Mouse (Mus musculus): ENCODE measurements at regions not wholly inside any gene's neighbourhood (a gene's known extent, or its start where the extent isn't known, plus 50 kb on each side); places are given as distances from the start of the nearest gene placed in this dataset.

DNA sequence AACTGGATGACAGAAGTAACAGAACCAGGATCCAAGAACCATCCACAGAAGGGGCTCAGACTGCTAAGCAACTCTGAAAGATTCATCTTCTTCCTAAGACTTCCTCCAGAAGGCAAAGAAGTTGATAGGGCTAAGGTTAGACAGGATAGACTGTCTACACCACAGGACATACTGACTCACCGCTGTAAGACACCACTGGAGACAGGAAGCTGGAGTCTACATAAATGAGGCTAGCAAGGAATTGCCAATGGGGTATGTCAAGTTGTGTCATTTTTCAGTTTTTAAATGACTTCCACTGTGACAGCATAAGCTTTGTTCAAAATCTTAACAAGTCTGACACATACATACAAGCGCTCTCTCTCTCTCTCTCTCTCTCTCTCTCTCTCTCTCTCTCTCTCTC is 645.4 kb upstream of the Gm10131 start:
- DNase-seq (ENCODE audit: low spot score in 2 of 2) = no peak
- intact Hi-C loops (cut with DNase I) = no loop called here

DNA sequence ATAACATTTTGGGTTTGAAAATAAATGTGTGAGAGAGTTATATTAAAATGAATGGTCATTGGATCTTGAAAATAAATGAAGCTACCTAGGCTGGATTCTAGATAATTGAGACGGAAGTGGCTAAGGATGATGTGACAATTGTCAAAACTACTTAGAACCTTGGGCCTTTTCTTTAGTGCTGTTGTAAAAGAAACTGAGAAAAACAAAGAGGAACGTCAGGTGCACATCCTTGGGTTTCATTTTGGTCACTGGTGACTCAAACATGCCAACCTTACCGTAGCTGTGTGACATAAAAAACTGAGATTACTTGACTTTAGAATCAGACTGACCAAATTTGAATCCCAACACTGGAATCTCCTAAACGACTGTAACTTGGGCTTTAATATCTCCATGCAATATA is 644.6 kb upstream of the Gm10131 start:
- intact Hi-C loops (cut with DNase I) = no loop called here
- DNase-seq (ENCODE audit: low spot score in 2 of 2) = no peak

DNA sequence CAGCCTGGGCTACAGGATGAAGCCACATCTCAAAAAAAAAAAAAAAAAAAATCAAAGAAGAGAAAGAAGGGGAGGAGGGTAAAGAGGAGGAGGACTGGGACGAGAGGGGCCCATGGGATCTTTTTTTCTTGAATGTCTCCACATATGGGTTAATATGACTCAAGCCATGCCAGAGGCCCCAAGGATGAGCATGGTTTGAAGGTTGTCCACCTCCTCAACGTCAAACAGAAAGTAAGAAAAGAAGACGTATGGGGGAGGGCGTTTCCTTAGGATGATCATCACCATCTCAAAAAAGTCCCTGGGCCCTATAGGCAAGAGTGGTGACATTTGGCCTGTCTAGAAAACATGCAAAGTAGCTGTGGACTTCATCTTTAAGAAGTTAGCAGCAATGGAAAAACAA is 643.9 kb upstream of the Gm10131 start:
- intact Hi-C loops (cut with DNase I) = no loop called here

DNA sequence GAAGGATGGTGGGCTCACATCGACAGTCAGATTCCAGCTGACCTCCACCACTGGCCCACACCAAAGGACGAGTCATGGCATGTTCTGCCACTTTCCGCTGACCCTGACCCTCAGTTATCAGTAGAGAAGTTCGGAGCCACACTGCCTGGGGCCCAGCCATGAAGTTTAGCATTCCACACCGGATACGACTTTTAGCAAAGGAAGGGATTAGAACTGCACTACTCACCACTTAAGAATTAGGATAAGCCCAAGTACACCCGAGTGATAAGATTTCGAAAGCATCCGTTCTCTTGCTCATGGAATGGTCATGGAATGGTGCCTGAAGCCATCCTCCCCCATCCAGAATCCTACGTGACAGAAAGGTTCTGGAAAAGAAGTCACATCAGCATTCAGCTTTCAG is 641.5 kb upstream of the Gm10131 start:
- DNase-seq (ENCODE audit: low spot score in 2 of 2) = no peak
- intact Hi-C loops (cut with DNase I) = no loop called here

More for the DNA sequence above, 643.9 kb upstream of the Gm10131 start:
- DNase-seq (ENCODE audit: low spot score in 2 of 2) = no peak

DNA sequence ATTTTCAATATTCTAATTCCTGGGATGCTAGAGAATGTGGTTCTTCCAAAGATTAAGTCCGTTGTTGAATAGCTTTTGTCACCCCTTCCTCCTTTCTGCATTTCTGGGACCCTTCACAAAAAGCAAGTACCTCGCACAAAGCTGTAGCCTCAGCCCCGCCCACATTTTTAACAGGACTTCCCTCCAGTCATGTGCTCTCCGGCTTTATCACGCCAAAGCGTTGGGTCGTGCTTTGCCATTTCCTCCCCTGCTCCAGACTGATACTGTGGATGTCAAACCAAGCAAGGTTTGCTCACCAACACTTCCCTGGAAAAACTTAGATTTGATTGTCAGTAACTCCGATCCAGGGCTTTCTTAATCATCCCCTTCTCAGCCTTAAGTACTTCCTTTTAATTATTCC is 637.0 kb upstream of the Gm10131 start:
- intact Hi-C loops (cut with DNase I) = no loop called here
- DNase-seq (ENCODE audit: low spot score in 2 of 2) = no peak

DNA sequence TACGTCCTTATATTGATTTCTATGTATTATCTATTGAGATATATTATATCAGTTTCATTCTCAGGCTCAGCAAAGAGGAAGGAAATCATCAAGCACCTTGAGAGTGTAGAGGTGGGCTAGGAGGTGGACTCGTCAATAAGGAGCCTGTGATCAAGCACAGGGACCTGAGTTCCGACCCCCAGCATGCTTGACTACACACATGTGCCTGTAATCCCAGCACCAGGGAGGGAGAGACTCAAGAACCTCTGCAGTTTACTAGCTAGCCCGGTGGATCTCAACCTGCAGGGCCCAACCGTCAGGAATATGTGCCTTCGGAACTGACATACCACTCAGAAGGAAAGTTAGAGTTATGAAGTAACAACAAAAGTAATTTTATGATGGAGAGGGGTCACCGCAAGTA is 634.2 kb upstream of the Gm10131 start:
- intact Hi-C loops (cut with DNase I) = no loop called here

DNA sequence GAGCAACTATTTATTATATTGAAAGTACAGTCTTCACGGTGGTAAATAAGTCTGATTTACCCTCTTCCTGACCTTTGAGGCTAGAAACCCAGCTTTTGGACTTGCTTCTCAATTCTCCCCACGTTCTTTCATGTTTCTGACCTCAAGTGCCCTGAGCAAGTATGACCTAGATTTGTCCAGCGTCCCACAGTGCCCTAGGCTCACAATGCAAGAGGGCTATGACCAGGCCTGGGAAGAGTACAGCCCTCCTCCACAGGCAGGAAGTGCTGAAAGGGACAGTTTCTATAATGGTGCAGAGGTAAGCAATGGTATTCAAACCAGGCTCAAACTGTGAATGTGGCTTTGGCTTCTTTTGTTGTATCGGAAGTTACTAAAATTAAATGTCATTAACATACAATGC is 633.1 kb upstream of the Gm10131 start:
- no peak for DNase-seq (ENCODE audit: low spot score in 2 of 2)
- intact Hi-C loops (cut with DNase I) = no loop called here

More for the DNA sequence above, 634.2 kb upstream of the Gm10131 start:
- DNase-seq (ENCODE audit: low spot score in 2 of 2) = no peak

DNA sequence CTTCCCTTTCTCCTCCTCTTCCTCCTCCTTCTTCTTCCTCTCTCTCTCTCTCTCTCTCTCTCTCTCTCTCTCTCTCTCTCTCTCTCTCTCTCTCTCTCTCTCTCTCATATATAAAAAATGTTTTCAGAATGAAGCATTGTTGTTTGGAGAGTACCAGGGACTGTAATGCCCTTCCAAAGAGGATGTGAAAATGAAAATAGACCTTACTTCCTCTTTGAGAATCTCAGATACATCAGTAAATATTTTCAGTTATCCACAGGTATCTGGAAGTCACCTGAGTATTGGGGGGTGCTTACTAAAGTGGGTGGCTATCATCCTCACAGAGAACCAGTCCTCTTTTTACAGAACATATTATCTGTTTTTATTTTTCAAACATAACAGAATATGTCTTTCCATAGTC is 632.6 kb upstream of the Gm10131 start:
- DNase-seq (ENCODE audit: low spot score in 2 of 2) = no peak
- intact Hi-C loops (cut with DNase I) = no loop called here

DNA sequence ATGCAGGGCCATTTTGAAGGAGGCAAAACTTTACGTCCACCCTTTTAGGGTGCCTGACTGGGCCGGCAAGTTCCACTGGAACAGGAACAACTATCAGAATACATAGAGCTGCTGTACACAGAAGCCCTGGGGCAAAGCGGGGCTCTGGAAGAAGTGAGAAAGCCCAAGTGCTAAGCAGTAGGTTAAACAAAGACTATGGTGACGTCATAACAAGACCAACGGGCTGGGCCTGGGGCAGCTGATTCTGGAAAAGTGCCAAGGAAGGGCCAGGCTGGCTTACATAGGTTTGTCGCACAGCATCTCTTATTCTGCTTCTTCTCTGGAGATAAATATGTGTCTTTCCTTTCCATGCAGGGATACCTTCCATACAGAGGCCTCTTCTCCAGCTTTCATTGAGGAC is 631.6 kb upstream of the Gm10131 start:
- intact Hi-C loops (cut with DNase I) = no loop called here
- no peak for DNase-seq (ENCODE audit: low spot score in 2 of 2)

DNA sequence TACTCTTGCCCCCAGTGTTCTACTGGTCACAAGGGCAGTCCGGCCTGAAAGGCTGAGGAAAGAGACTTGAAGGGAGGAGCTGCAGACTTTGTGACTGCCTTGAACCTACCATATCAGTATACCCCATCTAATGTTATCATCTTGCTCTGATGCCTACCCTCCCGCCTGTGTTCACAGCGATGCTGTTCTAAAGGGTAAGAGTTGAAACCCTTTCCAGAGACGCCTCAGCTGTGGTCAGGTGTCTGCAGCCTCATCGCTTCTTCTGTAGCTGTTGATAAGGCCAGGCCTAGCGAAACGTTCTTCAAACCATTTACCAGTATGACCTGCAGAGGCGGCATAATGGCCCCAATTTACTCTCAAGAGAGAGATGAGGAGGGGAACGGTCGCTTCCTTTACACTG is 629.3 kb upstream of the Gm10131 start:
- DNase-seq (ENCODE audit: low spot score in 2 of 2) = no peak
- intact Hi-C loops (cut with DNase I) = no loop called here

DNA sequence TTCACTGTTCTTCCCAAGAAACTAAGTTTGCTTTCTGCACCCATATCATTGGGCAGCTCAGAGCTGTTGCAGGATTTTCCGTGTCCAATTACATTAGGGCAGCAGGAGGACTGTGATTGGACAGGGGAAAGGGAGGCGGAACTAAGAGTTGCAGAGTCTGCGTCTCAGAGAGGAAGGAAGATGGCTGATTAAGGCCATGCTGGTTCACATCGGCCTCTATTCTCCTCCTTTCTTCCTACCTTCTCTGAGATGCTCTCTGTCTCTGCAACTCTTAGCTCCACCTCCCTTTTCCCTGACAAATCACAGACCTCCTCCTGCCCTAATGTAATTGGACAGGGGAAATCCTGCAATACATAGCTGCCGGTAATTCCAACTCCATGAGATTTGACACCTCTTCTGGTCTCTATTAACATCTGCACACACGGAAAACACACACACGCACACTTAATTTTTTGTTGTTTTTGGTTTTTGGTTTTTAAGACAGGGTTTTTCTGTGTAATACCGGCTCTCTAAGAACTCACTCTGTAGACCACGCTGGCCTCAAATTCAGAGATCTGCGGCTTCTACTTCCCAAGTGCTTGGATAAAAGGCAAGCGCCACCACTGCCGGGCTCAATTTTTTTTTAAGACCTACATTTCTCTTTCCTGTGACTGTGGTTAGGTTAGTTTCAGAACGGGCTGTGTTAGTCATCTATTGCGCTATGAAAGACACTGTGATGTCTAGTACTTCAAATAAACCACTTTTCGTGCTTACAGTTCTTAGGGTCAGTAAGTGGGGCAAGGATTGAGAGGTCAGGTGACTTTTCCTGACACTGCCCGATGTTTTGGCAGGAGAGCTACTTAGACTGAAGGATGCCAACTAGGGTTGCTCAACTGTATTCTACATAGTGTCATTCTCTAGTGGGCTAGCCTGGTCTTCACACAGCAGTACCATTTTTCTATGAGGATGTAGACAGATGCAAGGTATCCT is 628.6 kb upstream of the Gm10131 start:
- no peak for DNase-seq (ENCODE audit: low spot score in 2 of 2)
- intact Hi-C loops (cut with DNase I) = no loop called here

DNA sequence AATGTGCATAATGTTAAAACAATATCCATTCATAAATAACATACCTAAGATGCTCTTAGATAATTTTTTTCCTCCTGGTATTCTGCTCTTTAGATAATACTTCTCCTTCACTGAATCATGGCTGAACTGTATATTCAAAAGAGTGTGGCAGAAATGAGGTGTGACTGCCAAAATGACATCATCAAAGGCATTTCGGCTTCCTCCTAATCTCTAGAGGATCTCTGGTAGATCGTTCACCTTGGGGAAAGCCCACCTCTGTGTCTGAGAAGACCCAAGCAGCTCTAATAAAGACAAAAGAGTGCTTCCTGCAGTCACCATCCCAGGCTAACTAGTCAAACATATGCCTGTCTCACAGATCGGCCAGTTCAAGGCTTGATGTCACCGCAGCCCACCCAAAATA is 624.7 kb upstream of the Gm10131 start:
- DNase-seq (ENCODE audit: low spot score in 2 of 2) = no peak
- intact Hi-C loops (cut with DNase I) = no loop called here

DNA sequence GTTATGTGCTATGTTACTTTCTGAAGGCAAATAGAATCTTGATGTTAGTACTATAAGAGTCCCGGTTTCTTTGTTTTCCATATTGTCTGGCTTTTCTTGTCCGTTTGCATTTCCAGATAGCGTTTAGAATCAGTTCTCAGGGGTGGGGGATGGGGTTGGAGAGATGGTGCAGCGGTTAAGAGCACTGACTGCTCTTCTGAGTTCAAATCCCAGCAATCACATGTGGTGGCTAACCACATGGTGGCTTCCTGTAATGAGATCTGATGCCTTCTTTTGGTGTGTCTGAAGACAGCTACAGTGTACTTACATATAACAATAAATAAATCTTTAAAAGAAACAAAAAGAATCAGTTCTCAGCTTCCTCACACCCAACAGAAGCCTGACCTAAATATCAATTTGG is 623.5 kb upstream of the Gm10131 start:
- DNase-seq (ENCODE audit: low spot score in 2 of 2) = no peak
- intact Hi-C loops (cut with DNase I) = no loop called here

DNA sequence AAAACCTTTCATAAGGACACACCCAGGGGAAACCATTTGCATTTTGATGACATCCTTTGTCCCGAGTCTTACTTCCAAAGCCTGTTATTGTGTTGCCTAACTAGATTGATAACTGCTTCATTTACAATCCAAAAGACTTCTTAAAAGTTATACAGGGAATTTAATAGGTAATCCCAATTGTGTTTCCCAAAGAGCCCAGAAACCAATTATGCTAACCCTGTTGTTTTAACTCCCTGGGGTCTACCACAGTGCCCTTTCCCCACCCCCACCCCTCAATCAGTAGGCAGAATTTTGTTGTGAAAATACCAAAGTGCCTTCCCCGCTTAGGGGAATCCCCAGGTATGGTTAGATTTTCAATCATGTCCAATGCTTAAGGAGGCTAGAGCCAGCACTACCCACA is 621.3 kb upstream of the Gm10131 start:
- intact Hi-C loops (cut with DNase I) = no loop called here
- DNase-seq (ENCODE audit: low spot score in 2 of 2) = no peak

DNA sequence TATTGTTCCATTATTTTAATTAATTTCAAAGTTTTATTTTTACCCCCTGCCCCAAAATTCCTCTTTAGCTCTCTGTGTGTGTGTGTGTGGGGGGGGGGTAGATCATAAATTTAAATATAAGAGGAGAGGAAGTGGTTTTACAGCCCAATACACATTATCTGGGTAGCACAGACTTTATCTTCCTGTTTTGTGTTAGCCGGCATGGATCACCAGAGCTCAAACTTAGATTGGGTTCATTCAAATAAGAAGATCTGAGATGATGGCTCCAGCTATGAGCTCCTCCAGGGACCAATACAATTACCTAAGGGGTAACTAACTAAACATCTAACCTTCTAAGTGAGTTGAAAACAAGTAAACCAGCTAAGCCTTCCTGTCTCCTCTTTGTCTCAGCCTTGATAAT is 620.8 kb upstream of the Gm10131 start:
- intact Hi-C loops (cut with DNase I) = no loop called here
- no peak for DNase-seq (ENCODE audit: low spot score in 2 of 2)

DNA sequence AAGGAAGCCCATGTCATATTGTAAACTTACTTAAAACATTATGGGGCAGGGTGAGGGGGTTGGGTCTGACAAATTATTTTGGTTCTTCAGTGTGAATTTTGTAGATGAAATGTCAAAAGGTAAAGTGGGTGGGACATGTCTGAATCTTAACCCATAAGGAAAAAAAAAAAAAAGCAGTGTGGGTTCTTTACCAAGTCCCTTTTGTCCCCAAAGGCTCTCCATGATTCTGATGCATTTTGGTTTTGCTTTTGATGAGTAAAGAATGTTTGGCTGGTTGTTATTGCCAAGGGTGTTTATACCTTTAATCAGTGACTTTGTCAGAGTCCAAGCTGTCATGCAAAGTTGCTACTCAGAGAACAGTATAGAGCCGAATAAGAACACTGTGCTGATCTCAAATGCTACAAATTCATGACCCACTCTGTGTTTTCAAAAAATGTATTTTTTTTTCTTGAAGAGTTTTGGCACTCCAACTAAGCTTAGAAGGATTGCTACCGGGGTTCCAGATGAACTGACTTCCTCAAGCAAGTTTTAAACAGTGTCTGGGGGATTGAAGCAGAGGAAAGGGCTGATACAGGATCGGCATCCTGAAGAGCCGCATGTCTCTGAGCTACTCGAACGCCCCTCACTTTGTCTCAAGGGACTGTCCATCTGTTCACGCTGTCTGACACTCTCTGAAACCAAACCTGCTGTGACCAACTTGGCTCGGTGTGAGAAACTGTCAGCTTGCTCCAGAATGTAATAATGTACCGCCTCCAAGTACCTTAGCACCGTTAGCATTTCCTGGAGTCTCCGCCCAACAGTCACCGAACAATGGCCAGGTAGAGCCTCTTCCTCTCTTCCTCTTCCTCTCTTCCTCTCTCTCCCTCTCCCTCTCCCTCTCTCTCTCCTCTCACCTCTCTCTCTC is 619.8 kb upstream of the Gm10131 start:
- DNase-seq (ENCODE audit: low spot score in 2 of 2) = no peak
- intact Hi-C loops (cut with DNase I) = no loop called here

DNA sequence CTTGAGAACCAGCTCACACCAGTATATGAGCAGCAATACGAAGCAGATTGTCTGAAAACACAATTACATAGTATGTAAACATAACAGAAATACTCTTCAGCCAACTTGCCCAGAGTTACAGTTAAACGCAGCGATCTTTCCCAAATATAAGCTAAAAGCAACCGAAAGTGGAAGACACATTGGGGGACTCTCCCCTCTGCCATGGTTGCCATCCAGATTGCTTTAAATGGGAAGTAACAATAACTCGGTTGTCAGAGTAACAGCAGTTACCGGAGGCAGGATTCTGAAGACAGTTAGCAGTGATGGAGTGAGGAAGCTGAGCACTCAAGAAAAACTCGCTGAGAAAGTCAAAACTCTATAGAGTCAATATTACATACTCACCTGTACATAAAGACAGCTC is 618.0 kb upstream of the Gm10131 start:
- intact Hi-C loops (cut with DNase I) = no loop called here
- DNase-seq (ENCODE audit: low spot score in 2 of 2) = no peak

DNA sequence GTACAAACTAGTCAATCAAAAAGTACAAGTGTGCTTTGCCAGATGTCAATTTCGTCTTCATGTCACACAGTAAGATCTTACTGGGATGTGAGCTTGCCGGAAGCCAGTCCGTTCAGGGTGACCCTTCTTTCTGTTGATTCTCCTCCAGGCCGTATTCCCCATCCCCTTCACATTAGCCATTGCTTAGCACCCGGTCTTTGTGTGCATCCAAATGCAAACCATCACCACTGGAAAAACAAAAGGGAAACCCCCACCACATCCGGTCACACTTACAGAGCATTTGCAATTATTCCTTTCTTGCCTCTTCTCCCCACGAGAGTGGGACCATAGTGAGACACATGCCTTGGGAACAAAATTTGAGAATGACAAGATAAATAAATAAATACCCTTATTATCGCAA is 616.2 kb upstream of the Gm10131 start:
- intact Hi-C loops (cut with DNase I) = no loop called here

DNA sequence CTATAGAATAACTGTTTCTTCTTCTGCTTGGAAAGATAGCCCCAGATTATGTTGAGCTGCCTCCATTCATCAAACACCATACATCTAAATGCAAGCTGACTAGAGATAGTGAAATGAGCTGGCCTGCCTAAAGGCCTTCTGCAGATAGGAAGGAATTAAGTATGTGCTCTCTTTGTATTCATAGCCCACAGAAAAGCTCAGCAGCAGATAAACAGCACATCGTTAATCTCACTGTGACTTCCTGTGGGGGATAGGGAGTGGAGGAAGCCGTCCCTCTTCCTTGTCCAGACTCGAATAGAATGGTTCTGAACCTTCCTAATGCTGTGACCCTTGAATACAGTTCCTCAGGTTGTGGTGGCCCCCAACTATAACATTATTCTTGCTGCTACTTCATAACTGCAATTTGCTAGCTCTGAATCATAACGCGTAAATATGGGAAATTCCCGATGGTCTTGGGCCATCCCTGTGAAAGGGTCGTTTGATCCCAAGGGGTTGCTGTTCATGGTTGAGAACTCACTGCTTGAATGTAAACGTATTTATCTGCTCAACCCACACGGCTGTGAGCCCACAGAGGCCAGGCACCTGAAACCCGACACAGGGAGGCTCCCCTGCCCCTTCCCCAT is 614.7 kb upstream of the Gm10131 start:
- intact Hi-C loops (cut with DNase I) = no loop called here
- DNase-seq (ENCODE audit: low spot score in 2 of 2) = no peak

More for the DNA sequence above, 616.2 kb upstream of the Gm10131 start:
- DNase-seq (ENCODE audit: low spot score in 2 of 2) = no peak

DNA sequence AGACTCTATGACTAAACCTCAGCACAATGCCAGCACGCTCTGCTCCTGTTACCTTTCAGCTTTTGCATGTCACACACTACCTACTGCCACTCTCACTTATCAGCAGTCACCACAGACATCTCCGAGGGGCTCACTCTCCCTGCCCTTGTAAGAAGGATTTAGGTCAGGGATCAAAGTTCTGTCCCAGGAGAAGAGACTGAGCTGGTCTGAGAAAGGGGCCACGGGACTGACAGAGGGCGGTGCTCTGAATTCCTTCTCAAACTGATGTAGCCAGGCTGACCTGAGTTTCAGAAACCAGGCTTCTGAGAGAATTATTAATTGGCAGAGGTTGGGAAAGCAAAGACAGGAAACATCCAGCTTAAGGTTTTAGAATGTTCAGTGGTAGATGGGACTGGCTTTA is 614.0 kb upstream of the Gm10131 start:
- no peak for DNase-seq (ENCODE audit: low spot score in 2 of 2)
- intact Hi-C loops (cut with DNase I) = no loop called here
